Mouse (Mus musculus) spleen, adult 2 months (tissue): ENCODE measurements around the gene Pde2a. TPM values are rescaled to one million over a fixed set of nuclear protein-coding genes. Genes with fewer than 3 reads are reported as not detected.

Experiments
- DNase-seq, 2 experiments: peaks; one replicate each; pipeline versions ENCODE4 v3.0.0 to v3.0.0-alpha.2; 2012 to 2021; ENCODE audit warnings: low spot score in 2 of 2, low read depth in 1 of 2
- H3K27ac ChIP-seq: fragments of 200-500 bp; 2 replicates; pipeline ENCODE4 v1.5.1; 2012; ENCODE audit warnings: low read length, inconsistent platforms; ENCODE audit not compliant: insufficient read depth
- H3K27me3 ChIP-seq: fragments of 200-500 bp; 2 replicates; pipeline ENCODE4 v1.6.1; 2012; ENCODE audit warnings: mild to moderate bottlenecking, moderate library complexity, low read length, inconsistent platforms; ENCODE audit not compliant: control insufficient read depth, insufficient read depth
- H3K36me3 ChIP-seq: fragments of 200-500 bp; 2 replicates; pipeline ENCODE4 v1.6.1; 2012; ENCODE audit warnings: mild to moderate bottlenecking, low read length, inconsistent platforms; ENCODE audit not compliant: control insufficient read depth, insufficient read depth
- H3K4me1 ChIP-seq: fragments of 200-500 bp; 2 replicates; pipeline ENCODE4 v1.6.1; 2011; ENCODE audit warnings: inconsistent platforms; ENCODE audit not compliant: control insufficient read depth, insufficient read depth, insufficient read length
- H3K4me3 ChIP-seq: fragments of 200-500 bp; 2 replicates; pipeline ENCODE4 v1.5.1; 2011; ENCODE audit warnings: mild to moderate bottlenecking, inconsistent platforms; ENCODE audit not compliant: insufficient read depth, insufficient read length; ENCODE audit errors: extremely low read depth
- CTCF ChIP-seq: fragments of 200-500 bp; IDR thresholded peaks from 2 replicates; pipeline ENCODE4 v1.5.1; 2011; ENCODE audit warnings: mild to moderate bottlenecking, inconsistent platforms; ENCODE audit not compliant: insufficient read depth, insufficient read length, insufficient replicate concordance; ENCODE audit errors: extremely low read depth
- POLR2A ChIP-seq: fragments of 200-500 bp; IDR thresholded peaks from 2 replicates; pipeline ENCODE4 v1.6.1; 2011; ENCODE audit warnings: low read depth, low read length, inconsistent platforms
- WGBS: fragments of 180-500 bp; shearing (Covaris S2); methylation state at CpG from one replicate; pipeline ENCODE4 v1.1.7; 2018; 5-methylcytosine and 5-hydroxymethylcytosine counted together
- polyA plus RNA-seq: library from polyadenylated mRNA; depleted of rRNA; stranded (reverse); fragments of >200 nt; gene quantifications from 2 replicates; pipeline ENCODE4 v1.2.3, GENCODE M21; 2012; rRNA removed

Gene Pde2a
- 42.6 and 48.4 TPM in 2 replicates for polyA plus RNA-seq

GRCm38 (mm10) chr7:101421529-101421928 is at the start of gene Pde2a:
Gene Pde2a, plus strand, starts transcription at chr7:101421691.
- WGBS: 28% methylated on average over 6 of the region's 6 CpGs

GRCm38 (mm10) chr7:101373082-101373481 is 48.4 kb upstream of the Pde2a start:
- Histone ChIP-seq H3K27me3 (no peaks in the 10 kb centered on the region), H3K4me1 (peaks cover 10% of the 10 kb centered on the region; the same call in 1 of the 2 replicates), H3K27ac (no peak overlapping the region), H3K4me3 (no peak overlapping the region), H3K36me3 (peaks cover 25% of the 10 kb centered on the region)
- no peak for DNase-seq
- WGBS: 97% methylated on average over 26 of the region's 26 CpGs
- TF ChIP-seq CTCF: no peak
- no peak for TF ChIP-seq POLR2A

More at GRCm38 (mm10) chr7:101421529-101421928, at the start of gene Pde2a:
- Histone ChIP-seq H3K36me3 (no peaks in the 10 kb centered on the region), H3K27me3 (peaks cover 1% of the 10 kb centered on the region; the same call in 1 of the 2 replicates), H3K4me3 (no peak within 1 kb of the TSS), H3K4me1 (peaks cover 4% of the 10 kb centered on the region; the same call in 1 of the 2 replicates), H3K27ac (no peak within 1 kb of the TSS)
- DNase-seq: no peak
- TF ChIP-seq POLR2A: no peak
- no peak for TF ChIP-seq CTCF

GRCm38 (mm10) chr7:101374155-101374554 is 47.3 kb upstream of the Pde2a start:
- no peak overlapping the region for H3K27ac ChIP-seq
- H3K36me3 ChIP-seq: peaks cover 25% of the 10 kb centered on the region
- no peak overlapping the region for H3K4me3 ChIP-seq
- H3K4me1 ChIP-seq: peaks cover 17% of the 10 kb centered on the region
- no peak for DNase-seq
- TF ChIP-seq POLR2A: no peak
- TF ChIP-seq CTCF: no peak
- H3K27me3 ChIP-seq: no peaks in the 10 kb centered on the region

GRCm38 (mm10) chr7:101376701-101377340 is 44.7 kb upstream of the Pde2a start:
- Histone ChIP-seq H3K4me3 (no peak overlapping the region), H3K4me1 (peaks cover 22% of the 10 kb centered on the region), H3K27ac (peak overlapping the region; percentile 79), H3K36me3 (peaks cover 20% of the 10 kb centered on the region), H3K27me3 (no peaks in the 10 kb centered on the region)
- 90% methylated on average over 10 of the region's 10 CpGs for WGBS
- TF ChIP-seq CTCF (no peak), POLR2A (no peak)
- DNase-seq: no peak

- TF ChIP-seq POLR2A: no peak
- no peak for TF ChIP-seq CTCF
- Histone ChIP-seq H3K36me3 (peaks cover 20% of the 10 kb centered on the region), H3K27ac (peak overlapping the region; percentile 86), H3K4me3 (peak overlapping the region; percentile 50), H3K4me1 (peaks cover 25% of the 10 kb centered on the region), H3K27me3 (no peaks in the 10 kb centered on the region)
- 3% methylated on average over 7 of the region's 7 CpGs for WGBS
- DNase-seq: peak; percentile 88 to 94
These were observed 43.7 kb upstream of the Pde2a start for GRCm38 (mm10) chr7:101377741-101378262.

- 36% methylated on average over 3 of the region's 3 CpGs for WGBS
- peaks cover 15% of the 10 kb centered on the region; the same call in 1 of the 2 replicates for H3K36me3 ChIP-seq
- no peaks in the 10 kb centered on the region for H3K27me3 ChIP-seq
- peaks cover 25% of the 10 kb centered on the region for H3K4me1 ChIP-seq
- H3K27ac ChIP-seq: peak overlapping the region; percentile 86
- no peak for DNase-seq
- H3K4me3 ChIP-seq: peak overlapping the region; percentile 45
- TF ChIP-seq POLR2A (no peak), CTCF (no peak)
These were observed 43.2 kb upstream of the Pde2a start for GRCm38 (mm10) chr7:101378285-101378684.
